Mouse (Mus musculus) cerebellum, adult 9-11 months (tissue): ENCODE measurements around the gene Siah1a.
A peak's percentile ranks its signal among the peaks of the same experiment; 100 is the strongest.

Experiments used
- DNase-seq: peaks from one replicate; pipeline ENCODE4 v3.0.0; 2022

Gene Siah1a

DNA sequence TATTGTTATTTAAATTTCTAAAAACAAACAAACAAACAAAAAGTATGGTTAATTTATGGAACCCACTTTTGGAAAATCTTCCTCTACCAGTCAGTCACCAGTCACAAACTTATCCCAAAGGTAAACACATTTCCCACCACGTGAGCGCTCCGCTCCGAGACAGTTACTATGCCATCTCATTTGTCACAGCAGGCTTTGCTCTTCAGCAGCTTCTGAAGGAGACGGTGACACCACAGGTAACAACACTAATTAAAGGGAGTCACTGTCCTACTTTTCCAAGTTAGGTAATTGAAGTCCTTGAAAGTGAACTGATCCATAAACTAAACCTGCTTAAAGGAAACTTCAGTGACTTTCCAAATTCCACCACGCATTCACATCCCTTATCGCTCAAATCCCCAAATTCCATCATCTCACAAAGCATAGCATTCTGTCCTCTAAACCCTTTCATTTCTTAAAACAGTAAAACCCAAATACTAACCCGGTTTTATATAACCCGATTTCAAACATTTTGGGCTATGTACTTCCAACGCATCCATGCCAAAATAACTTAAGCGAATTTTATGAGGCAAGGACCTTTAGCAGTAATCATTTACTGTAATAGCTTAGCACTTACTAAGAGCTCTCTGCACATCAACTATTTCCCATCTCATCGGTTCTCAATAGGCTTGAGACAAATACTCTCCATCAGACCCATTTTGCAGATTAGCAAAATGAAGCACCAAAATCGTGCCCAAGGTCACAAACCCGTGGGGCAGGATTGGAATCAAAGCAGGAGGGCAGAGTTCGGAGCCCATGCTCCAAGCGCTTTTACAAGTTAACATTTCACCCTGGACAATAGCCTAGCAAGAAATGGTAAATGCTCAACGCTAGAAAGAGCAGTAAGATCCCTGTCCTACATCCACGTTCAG is 1.2 kb downstream of the Siah1a start:
- no peak for DNase-seq

DNA sequence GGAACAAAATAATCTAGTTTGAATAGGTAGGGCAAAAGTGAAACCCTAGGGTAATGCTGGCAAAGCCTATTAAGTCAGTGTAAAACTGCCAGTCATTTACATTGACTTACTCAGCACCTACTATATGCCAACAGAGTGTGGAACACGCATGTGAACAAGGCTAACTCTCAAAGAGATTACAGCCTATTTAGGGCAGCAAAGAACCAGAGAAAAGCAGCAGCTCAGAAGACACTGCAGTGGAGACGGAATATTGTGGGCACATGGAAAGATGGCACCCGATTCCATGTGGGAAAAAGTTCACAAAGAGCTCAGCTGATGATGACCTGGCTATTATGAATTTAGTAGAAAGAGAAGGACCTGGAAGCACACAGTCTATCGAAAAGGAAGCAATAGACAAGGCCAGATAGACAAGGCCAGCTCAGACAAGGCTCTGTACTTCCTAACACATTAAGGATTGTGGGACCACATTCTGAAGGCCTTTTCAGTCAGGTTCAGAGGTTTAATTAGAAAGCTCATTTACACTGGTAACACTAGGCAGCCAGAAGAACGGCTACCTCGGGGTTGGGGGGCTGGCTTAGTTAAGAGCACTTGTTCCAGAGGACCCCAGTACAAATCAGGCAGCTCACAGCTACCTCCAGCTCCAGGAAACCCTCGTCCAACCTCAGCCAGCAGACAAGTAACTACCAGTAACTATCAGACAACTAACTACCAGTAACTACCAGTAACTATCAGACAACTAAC is 3.0 kb downstream of the Siah1a start:
- DNase-seq: no peak

DNA sequence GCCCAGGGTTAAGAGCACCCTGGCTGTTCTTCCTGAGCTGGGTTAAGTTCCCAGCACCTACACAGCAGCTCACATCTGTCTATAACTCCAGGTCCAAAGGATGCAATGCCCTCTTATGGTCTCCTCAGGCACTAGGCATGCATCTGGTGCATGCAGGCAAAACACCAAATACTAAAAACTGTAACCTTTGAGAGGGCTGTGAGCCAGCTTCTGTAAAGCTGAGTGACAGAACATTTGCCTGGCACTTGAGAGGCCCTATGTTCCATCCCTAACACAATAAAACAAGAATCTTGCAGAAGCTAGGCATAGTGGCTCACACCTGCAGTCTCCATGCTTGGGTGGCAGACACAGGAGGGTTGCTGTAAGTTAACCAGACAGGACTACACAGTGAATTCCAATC is 4.1 kb downstream of the Siah1a start:
- no peak for DNase-seq

DNA sequence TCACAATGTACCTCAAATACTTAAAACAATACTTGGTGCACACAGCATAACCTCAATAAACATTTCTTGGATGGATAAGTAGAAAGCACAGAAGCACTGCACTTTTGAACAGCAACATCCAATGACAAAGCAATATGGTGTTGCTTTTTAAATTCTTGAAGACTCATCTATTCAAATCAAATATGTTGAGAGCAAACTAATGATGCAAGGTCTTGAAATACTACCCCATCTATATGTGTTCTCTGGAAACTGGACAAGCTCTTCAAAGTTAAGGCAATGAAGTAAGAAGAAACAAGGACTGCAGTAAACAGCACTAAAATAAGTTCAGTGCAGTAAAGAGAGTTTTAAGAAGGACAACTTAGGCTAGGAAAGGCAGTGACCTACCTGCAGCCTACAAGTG is 4.8 kb downstream of the Siah1a start:
- no peak for DNase-seq

DNA sequence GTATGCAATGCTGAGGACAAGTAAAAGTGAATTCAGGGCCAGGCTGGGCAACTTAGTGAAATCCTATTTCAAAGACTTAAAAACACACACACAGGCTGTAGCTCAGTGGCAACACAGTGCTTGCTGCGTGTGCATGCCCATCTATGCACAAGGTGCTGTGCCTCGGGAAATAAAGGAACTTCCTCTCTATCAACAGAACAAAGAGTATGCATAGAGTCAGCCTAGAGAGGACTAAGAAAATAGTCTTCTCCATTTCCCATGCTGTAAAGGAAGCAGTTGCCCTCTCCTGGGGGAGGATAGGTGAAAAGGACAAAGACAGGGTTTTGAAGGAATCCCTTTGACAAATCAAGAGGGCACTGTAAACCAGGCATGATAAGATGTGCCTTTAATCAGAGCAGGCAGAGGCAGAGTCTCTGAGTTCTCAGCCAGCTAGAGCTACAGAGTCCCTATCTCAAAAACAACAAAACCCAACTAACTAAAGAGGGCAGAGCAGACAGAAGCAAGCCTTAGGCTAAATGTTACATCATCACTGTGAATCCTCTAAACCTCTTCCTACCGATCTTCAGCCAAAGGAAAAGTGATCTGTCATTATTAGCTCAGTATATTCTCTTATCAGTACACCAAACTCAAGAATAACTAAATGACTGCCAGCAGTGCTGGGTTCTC is 10.2 kb downstream of the Siah1a start:
- DNase-seq: no peak

DNA sequence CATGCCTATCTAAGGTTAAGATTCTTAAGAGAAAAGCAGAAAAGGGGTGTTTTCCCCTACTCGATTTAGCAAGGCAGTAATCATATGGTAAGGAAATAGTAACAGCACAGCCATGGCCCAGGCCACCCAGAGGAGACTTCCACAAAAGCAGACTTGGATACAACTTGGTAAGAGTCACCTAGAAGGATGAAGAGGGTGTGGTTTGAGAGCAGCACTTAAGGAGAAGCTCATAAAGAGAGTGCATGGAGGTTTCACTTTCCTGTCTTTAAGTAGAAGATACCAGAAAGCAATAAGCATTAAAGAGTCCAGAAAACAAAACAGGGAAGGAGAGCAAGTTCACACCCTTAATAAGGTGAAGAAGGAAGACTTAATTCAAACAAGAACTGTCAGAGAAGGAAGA is 10.8 kb downstream of the Siah1a start:
- no peak for DNase-seq

DNA sequence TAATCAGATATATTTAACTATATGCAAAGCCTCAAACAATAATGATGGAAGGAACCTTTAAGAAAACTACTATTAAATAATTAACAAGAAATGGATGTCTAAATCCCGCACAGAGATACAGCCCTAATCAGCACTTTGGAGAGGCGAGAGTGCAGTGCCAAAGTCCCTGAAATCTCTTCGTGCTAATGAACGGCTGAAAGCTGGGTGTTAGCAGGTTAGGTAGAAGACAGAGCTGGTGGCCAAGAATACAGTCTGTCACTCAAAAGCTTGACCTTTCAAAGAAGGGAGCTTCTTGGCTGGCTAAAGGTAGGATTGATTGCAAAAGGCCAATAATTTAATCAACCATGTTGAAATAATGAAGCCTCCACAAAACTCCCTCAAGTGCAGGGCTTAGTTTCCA is 11.6 kb downstream of the Siah1a start:
- DNase-seq: no peak

DNA sequence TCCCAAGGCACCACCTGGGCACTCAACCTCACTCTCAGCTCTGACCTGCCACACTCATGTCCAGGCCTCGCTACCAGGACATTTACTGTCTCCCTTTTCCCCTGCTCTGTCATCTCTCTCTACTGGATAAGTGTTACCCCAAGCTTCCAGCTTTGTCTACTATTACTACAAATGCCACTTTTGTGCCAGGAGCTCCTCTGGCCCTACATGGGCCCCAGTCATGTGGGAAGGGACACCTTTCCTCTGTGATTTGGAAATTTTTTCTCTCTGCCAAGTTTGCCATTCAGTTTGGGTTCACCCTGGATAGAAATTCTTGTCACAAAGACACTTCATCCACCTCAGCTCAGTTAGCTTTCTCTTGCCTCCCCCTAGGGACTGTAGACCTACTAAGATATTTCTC is 14.9 kb downstream of the Siah1a start:
- no peak for DNase-seq

DNA sequence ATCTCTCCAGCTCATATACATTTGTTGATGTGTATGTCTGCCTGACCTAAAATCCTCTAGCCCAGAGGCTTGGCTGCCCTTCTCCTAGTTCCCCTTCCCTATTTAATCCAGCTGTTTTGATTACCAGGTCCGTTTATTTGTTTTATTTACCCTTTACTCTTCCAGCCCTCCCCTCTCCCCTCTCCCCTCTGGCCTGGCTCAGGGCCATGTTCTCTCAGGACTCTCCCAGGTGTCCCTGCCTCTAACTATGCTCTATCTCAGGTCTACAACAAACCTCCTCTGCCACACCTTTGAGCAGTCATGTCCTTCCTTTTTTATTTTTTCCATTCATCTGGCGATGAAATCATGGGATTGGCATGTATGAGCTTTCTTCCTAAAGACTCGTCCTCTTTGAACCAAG is 15.4 kb downstream of the Siah1a start:
- DNase-seq: no peak

DNA sequence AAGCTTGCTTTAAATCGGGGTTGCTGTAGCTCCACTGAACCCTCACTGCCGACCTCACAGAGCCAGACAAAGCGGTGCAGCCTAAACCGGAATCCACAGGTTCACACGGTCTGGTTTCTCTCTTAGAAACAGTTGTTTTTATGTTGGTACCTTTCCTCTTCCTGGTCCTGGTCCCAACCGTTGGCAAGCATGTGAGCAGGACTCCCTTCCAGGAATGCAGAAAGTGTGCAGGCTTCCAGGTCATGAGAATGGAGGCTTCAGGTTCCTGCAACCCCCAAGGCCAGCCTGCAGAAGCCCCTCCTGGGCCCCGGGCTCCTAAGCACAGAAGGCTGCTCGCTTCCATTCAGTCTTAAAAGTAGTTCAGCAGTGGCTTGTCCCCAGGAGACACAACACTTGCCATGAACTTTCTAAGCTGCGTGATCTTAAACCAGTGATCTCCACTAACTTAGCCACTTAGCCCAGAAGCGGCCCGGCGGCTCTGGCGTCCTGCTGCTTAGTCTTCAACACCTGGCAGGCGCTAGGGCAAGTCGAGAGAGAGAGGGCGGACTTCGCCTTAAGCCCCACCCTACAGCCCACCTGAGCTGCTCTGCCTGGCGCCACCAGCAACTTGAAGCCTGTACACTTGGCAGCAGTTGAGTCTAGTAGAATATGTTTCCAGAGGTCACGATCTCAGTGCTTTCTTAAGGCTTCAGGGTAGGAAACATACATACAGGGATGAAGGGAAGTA is 17.3 kb downstream of the Siah1a start:
- no peak for DNase-seq

DNA sequence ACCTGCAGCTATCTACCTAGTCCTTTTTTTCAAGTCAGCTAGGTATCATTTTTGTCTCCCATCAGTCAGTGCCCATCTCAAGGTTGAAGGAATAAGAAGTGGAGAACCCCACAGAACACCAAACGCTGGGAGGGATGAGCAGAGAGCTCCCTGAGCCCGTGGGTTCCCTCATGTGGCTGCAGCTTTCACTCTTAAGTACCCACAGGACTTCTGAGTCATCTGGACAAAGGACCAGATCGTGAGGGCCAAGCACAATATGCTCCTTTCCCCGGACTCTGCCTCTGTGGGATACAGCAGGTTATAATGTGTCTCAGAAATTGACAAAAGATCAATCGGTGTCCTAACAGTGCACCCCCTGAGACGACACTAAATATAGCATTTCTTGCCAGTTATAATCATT is 18.8 kb downstream of the Siah1a start:
- no peak for DNase-seq

DNA sequence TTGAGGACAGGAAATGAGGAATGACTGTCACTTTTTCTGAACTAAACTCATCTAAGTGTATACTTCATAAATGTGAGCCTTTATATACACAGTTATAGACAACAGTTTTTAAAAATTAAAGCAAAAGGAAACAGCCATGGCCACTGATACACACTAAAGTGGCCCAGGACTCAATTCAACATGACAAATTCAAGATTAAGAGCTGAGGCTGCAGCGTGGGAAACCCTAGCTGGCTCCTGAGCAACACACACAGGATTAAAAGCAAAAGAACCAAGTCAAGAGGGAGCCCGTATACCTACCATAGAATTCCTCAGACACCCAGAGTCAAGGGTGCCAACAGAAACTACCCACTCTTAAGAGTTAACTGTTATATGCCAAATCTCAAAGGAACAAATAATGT is 24.2 kb downstream of the Siah1a start:
- no peak for DNase-seq

DNA sequence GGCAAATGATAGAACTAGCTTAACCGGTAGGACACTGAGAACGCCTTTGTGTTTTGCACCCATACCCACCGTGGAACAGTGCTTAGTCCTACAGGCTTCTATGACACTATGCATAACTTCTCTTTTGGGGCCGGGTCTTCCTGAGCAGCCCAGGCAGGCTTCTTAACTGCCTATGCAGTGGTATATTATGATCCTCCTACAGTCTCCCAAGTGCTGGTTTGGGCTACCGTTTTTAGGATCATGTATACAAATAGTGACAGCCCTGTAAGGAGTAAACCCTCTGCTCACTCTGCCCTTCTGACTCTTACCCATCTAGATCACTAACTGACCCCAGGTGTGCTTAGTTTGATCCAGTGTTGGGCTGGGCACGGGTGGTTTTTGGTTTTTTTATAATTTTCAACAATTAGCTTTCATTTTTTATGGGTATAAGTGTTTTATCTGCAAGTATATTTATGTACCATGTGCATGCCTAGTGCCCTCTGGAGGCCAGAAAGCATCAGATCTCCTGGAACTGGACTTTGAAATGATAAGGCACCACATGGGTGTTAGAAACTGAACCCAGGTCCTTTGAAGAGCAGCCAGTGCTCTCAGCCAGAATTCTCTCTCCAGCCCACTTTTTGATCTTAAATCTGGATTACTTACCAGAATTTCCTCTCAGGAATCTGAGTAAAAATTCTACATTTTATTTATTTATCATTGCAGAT is 24.8 kb downstream of the Siah1a start:
- DNase-seq: no peak

DNA sequence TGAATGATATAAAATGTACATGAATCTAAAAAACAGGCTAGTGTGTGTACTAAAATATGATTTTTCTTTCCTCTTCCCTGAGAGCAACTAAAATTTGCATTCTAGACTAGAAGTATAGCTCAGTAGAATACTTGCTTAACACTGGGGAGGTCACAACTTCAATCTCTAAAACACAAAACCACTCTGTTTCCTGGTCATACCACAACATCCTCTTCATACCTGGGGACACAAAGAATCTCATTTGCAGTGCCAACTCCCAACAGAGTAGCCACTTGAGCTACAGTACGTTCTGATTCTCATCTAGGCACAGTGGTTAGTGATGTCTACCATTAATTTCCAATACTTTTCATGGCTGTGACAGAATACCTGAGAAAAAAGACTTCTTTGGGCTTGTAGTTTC is 26.4 kb downstream of the Siah1a start:
- no peak for DNase-seq

DNA sequence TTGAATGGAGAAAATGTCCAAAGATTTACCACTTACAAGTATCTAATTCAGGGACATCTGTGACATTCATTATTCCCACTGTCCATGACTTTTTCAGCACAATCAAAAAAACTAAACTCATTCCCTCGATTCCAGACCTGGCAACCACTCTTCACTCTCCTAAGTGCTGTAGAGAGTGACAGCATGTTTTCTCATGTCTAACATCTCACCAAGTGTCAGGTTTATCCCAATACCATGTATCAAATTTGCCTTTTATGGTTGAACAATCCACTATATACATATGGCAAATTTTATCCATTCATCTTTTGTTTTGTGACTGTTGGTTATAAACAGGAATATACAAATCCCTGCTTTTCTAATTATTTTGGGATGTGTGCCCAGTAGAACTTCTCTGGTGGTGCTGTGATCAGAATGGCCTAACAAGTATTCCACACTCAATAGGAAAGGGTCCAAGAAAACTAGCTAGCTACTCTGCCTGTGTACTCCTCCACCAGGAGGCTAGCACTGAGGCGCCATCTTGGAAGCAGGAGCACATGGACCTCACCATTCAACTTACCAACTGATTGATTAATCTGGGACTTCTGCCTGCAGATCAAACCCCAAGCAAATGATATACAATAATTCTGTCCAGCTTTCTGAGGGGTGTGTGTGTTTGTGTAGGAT is 27.3 kb downstream of the Siah1a start:
- DNase-seq: no peak

DNA sequence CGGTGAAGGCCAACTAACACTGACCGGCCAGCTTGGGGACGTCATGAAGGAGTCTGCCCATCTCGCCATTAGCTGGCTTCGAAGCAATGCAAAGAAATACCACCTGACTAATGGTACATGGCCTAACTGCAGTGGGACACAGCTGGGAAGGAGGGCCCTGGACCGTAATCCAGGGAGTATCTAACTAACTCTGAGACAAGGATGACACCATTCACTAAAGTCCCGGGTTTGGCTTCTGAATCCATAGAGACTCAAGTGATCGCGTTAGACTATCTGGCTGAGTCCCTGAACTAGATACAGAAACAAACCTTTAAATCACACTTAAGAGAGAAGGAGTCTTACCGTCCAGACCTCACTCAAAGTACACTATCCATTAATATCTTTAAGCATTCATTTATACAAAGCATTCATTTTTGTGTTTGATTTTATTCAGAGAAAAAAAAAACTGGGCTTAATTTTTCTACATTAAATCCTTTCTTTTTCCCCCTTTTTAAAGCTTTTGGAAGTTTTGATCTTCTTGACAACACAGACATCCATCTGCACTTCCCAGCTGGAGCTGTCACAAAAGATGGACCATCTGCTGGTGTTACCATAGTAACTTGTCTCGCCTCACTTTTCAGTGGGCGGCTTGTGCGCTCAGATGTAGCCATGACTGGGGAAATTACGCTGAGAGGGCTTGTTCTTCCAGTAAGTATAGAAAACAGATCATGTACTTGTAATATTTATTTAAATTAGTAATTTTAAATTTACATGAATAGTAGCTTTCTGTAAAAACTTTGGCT is 32.1 kb downstream of the Siah1a start:
- DNase-seq: peak; percentile 63

DNA sequence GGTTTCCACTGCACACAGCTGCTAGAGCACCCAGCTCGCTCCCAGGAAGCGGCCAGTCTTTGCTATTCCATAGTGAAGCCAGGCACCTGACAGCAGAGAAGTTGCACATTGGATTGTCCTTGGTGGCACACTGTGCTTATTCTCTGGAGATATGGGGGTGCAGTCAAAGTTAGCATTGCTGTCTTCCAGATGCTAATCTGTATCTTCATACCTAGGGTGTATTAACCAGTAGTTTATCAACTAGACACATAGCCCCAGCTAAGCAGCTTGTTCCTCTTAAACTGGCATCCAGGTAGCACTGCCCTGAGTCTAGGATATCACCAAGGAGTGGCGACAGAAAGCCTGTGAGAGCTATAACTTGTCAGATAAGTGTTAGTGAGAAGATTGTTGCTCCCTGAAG is 33.1 kb downstream of the Siah1a start:
- DNase-seq: no peak

DNA sequence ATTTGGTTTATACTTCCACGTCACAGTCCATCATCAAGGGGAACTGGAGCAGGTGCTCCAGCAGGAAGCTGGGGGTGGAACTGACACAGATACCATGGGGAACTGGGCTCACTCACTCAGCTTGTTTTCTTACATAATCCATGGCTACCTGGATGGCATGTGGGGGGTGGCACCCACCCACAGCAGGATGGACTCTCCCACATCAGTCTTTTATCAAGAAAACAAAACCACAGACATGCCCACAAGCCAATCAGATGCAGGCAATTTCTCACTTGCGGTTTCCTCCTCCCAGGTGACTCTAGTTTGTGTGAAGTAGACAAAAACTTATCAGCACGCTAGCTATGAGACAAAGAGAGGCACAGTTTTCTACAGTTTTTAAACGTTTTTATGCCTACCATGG is 37.9 kb downstream of the Siah1a start:
- DNase-seq: no peak

DNA sequence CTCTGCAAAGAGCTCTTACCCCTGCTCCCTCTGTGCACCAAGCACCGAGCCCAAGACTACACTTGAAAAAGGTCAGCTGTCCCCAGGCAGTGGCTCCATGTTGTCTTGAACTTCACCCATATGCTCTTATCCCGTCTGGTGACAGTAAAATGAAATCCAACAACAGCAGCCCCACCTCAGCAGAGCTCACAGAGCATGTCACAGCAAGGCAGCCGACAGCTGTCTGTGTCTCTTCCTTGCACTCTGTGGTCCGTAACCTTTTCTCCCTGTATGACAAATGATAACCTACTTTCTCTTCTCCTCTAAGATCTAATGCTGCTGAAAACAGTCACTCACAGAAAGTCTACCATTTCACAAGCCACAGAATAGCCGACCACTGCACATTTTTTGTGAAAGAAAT is 39.0 kb downstream of the Siah1a start:
- no peak for DNase-seq

DNA sequence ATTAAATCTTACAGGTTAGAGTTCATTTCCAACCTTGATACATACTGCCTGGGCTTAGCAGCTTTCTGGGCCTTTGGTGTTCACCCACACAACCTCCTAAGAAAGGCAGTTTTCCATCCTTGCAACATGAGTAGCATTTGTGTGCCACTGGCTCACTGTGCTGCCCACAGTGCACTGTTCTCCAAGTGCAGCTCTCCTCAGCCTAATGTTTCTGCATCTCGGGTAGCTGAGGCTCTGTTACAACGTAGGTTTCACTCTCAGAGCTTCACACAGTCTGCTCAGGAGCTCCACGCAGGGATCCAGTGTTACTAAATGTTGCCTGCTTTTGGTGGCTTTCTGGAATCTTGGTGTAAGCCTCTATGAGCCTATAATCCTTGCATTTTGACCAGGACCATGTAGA is 40.4 kb downstream of the Siah1a start:
- no peak for DNase-seq

DNA sequence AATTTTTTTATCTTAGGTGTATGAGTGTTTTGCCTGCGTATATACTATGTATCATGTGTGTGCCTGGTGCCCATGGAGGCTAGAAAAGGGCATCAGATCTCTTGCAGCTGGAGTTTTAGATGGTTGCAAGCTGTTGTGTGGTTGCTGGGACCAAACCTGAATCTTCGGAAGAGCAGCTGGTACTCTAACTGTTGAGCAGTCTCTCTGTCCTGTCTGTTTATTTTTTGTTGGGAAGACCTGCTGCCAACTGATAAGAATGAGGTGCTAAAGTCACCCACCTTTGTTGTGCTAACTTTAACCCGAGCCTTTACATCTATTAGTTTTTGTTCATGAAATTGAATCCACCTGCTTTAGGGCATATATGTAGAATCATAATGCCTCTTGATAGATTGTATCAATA is 43.3 kb downstream of the Siah1a start:
- no peak for DNase-seq
